Mouse (Mus musculus) right cerebral cortex, postnatal 4 days (tissue): ENCODE data around the gene Mylk.

Experiments used
- DNase-seq: peaks from one replicate; pipeline ENCODE4 v3.0.0-alpha.2; 2022

Mylk gene

DNA sequence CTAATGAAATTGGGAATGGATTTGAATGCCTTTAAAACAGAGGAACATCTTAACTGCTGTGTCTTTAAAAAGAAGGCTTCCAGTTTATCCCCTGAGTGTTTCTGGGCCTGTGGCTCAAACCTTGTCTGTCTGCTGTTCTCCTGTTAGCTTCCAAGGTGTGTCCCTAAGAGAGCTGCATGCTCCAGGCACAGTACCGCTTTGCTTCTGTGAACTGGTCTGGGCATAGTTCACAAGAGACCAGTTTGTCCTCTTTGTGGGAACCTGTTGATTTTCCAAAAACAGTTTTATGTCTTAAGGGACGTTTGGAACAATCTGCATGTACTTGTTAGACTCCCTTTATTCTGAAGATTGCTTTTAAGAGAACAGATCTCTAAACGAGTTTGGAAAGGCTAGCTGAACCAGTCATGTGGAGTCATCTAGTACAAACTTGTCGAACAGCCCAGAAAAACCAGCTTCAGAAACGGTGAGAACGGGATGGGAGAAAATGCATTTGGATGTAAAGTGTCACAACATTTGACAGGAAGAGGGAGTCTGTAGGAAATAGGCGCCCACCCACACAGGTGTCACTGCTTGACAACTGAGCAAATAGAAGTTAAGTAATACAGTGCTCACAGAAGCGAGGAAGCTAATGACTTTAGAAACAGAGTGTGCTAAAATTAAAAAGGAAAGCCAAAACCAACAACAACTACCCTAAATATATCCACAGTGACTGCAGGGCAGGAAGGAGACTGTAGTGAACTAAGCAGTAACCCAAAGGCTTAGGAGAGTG, 289.0 kb downstream of the Mylk start:
- no peak for DNase-seq

DNA sequence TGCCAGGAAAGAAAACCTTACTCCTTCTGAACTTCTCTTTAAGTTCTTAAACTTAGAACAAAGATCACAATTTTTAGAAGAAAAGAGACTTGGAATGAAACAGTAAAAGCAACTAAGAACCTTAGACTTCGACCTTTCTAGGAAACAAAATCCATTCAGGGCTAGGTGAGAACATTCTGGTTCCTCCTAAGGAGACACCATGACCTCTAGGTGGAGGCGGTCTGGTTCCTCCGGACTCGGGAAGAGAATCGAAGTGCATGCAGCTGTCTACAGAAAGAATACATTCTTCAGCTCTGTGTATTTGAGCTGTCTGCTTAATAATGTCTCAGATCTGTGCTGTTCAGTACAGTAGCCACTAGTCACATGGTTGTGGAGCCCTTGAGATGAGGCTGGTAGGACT, 290.0 kb downstream of the Mylk start:
- no peak for DNase-seq

DNA sequence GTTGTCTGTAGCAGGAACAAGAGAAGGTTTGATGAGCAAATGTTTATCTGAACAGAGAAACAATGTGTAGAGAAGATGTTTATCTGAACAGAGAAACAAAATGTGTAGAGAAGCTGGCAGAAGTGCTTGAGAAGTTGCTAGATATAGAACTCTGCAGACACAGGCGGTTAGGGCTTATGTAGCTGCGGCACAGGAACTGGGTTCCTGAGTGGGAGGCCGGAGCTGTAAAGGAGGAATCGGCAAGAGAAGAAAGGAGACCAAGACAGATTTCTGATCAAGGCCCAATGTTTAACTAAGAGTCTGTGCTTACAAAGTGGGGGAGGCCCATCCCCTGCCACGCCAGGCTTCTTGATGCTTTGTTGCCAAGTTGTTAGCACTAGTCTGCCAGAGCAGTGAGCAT, 291.7 kb downstream of the Mylk start:
- DNase-seq: no peak

DNA sequence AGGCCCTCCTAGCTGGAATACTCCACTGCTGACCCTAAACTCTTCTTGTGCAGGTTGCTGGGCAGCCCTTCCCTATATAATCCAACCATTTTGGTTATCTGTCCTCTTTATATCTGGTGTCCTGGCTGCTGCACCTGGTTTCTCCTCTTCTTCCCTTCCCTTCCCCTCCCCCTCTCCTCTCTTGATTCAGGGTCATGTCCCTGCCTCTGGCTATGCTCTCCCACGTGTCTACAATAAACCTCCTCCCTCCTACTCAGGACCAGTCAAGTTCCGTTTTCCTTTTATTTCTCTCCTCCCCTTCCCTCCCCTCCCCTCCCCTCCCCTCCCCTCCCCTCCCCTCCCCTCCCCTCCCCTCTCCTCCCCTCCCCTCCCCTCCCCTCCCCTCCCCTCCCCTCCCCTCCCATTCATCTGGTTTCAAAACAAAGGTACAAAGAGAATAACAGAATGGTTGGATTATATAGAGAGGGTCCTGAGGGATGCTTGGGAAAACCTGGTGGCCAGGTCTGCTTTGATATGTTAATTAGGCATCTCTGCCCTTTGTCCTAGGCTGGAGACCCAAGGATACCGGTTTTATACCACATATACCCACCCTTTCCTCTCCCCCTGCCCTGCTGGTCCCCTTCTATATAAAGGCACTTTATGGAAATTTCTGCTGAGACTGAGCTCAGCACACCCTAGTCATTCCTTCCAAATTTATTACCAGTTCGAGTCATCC, 293.5 kb downstream of the Mylk start:
- no peak for DNase-seq

DNA sequence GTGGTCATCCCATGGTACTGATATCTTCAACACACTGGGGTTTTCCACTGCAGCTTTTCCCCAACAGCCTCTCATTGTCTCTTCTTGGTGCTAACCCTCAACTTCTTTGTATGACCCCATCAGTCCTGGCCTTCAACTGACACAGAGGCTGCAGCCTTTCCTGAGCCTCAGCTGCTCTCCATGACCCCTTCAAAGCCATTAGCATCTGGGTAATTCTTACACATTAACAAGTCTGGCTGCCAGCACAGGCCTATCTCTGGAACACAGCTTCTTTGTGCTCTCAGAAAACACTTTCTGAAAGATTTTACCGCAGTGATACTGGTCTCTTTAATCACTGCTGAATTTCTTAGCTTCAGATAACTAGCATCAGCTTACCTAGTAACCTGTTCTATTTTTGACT, 295.1 kb downstream of the Mylk start:
- no peak for DNase-seq

DNA sequence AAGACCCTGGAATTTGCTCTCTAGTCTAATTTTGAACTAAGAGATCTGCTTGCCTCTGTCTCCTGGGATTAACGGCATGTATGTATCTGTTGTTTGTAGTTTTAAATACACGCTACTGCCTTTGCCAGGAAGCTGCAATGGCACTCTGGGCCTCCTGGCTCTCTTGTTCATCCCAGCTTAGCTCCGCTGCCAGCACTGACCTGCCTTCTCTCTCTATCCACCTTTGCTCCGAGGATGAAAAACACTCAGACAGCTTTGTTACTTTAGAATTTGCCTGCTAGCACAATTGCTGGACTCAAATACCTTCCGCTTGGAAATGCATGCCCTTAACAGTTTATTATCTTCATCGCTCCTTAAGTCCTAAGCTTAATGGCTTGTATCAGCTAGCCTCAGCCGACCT, 296.0 kb downstream of the Mylk start:
- DNase-seq: no peak

DNA sequence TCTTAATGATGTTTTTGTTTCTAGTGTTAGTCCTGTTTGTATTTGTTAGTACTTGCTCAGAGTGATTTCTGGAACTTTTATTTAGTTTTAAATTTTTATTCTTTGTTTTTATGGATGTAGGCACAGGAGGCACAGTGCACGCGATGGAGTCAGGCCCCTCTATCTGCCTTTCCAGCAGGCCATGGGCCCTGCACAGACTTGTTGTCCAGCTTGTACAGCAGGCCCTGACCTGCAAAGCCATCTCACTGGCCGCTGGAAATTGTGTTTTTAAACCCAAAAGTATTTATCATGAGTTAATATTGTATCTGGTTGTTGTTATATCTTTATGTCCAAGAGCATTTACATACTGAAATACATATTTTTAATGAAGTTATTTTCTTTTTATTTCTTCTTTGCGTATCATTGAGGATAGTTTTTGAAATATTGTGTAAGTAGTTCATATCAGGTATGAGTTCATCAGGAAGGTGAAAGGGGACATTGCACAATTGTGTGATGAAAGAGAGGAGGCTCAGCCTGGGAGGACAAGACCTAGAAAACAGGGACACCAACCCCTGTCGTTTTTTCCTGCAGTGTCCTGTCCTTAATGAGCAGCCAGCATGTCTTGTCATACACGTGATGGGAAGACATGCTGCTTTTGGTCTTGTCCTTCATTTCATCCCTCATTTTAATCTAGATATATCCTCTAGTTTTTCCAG, 301.2 kb downstream of the Mylk start:
- DNase-seq: no peak

DNA sequence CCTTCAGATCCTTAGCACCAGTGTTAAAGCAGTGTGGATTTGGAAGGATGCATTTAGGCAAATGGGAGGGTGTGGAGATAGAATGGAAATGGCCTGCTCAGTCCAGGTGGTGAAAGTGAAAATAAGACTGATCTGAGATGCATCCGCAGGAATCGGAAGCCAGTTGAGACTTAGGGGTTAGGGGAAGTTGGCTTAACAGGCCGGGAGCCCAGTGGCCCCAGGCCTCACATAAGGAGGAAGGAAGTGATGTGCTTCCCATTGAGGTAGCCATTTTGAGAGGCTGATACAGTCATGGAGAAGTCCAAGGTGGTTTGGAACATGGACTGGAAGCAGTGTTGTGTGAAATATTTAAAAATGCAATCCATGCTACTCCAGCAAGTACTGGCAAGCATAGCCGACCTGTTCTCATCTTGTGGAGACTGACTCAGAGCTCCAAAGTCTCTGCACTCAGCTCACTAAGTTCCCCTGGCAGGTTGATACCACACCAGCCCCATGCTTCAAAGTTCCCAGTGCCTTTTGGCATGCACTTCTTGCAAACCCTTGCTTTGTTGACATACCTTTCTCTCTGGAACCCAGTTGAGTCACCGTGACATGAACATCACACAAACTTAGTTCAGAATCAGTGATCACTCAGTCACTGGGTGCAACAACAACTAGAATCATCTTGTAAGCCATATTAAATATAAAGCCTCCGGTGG, 302.4 kb downstream of the Mylk start:
- no peak for DNase-seq

DNA sequence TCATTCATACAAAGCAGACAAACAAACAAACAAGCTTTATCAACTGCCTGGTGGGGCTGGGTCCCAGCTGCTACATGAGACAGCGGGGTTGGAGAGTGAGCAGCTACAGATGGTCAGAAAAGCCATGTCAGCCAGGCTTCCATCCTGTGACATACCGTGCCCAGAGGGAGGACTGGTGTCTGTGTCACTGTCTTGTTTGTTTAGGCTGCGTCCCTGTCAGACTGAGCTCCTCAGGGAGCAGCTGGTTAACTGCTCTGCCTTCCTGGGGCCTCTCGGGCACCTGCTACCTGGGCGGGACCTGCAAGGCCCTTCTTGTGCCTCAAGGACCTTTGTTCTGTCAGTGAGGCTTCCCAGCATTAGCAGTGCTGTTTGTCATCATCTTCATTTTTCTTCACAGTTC, 306.1 kb downstream of the Mylk start:
- DNase-seq: no peak
